Mouse (Mus musculus) frontal cortex, postnatal 10 days (tissue): ENCODE data around the gene Tmem40.
A peak's percentile ranks its signal among the peaks of the same experiment; 100 is the strongest.

Experiments used
- DNase-seq, 2 experiments: peaks; one replicate each; pipeline ENCODE4 v3.0.0; 2022; ENCODE audit warnings: low spot score in 2 of 2, mixed read lengths in 1 of 2

The Tmem40 gene

GRCm38 (mm10) chr6:115701302-115701701 is 60.9 kb downstream of the Tmem40 start:
- DNase-seq: no peak

GRCm38 (mm10) chr6:115700778-115701177 is 61.4 kb downstream of the Tmem40 start:
- no peak for DNase-seq

- no peak for DNase-seq
Measured at GRCm38 (mm10) chr6:115698699-115699098, 63.5 kb downstream of the Tmem40 start.

- DNase-seq: peak in 1 of 2 experiments; percentile 9
Measured at GRCm38 (mm10) chr6:115697739-115698558, 64.3 kb downstream of the Tmem40 start.

- no peak for DNase-seq
Measured at GRCm38 (mm10) chr6:115696707-115697215, 65.4 kb downstream of the Tmem40 start.

- DNase-seq: no peak
Measured at GRCm38 (mm10) chr6:115695124-115695523, 67.1 kb downstream of the Tmem40 start.

- DNase-seq: peak; percentile 16 to 37
Measured at GRCm38 (mm10) chr6:115694441-115694842, 67.8 kb downstream of the Tmem40 start.

GRCm38 (mm10) chr6:115692963-115693730 is 69.1 kb downstream of the Tmem40 start:
- DNase-seq: no peak

GRCm38 (mm10) chr6:115692163-115692950 is 69.9 kb downstream of the Tmem40 start:
- DNase-seq: no peak

GRCm38 (mm10) chr6:115690105-115690504 is 72.1 kb downstream of the Tmem40 start:
- DNase-seq: no peak

- no peak for DNase-seq
Measured at GRCm38 (mm10) chr6:115688589-115688988, 73.6 kb downstream of the Tmem40 start.

- no peak for DNase-seq
Measured at GRCm38 (mm10) chr6:115687753-115688152, 74.5 kb downstream of the Tmem40 start.

GRCm38 (mm10) chr6:115684851-115685646 is 77.2 kb downstream of the Tmem40 start:
- no peak for DNase-seq

GRCm38 (mm10) chr6:115684271-115684670 is 77.9 kb downstream of the Tmem40 start:
- no peak for DNase-seq

- DNase-seq: no peak
Measured at GRCm38 (mm10) chr6:115681066-115681465, 81.1 kb downstream of the Tmem40 start.
